Mouse (Mus musculus): ENCODE measurements around the gene Nmral1. TPM values are rescaled to one million over a fixed set of nuclear protein-coding genes. Genes with fewer than 3 reads are reported as not detected.

The Nmral1 gene
- total and polyA plus RNA-seq, 3 experiments, result 54.6 to 60.4 TPM; not detected in 1

DNA sequence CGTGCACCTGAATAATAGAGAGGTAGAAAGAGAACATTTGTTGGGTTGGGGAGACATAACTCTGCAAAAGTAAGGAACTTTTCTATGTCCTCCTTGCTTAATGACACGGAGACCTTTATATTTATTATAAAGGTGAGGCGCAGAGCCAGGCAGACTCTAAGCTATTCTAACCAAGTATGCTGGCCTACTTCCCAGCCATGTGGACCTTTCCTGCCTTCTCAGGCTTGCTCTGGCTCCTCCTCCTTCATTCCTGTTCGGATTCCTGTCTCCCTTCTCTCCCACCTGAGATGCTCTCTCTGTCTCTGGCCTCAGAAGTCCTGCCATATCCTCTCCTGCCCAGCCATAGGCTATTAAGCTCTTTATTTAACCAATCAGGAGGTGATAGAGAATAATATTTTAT is 6.1 kb upstream of the Nmral1 start:
- Histone ChIP-seq H3K36me3 (ENCODE audit: control insufficient read depth in 1 of 2, insufficient read depth in 2 of 2, low read length in 2 of 2) (peaks cover 0 to 27% of the 10 kb centered on the region in 2 experiments; a peak in 2 of 4 replicates), H3K27ac (ENCODE audit: control insufficient read depth, low read depth, low read length) (no peak overlapping the region), H3K9me3 (replicated peaks; ENCODE audit: insufficient read depth, low read length) (no peaks in the 10 kb centered on the region), H3K4me1 (ENCODE audit: control insufficient read depth in 1 of 2, insufficient read depth in 2 of 2, low read length in 2 of 2) (peaks cover 7 to 18% of the 10 kb centered on the region in 2 experiments), H3K4me3 (ENCODE audit: control insufficient read depth in 1 of 2, insufficient read depth in 1 of 2, low read depth in 2 of 2, low read length in 2 of 2) (no peak overlapping the region), H3K27me3 (ENCODE audit: control insufficient read depth in 1 of 2, insufficient read depth in 2 of 2, low read length in 2 of 2) (no peaks in the 10 kb centered on the region), H3K9ac (ENCODE audit: control insufficient read depth, low read depth, low read length, poor library complexity, severe bottlenecking) (no peak overlapping the region; the same call in 1 of the 2 replicates), H3K79me2 (ENCODE audit: control insufficient read depth, insufficient read depth, low read length, poor library complexity) (peaks cover 23% of the 10 kb centered on the region)
- no peak for DNase-seq (ENCODE audit: low read depth, low spot score)
- TF ChIP-seq HCFC1 (IDR thresholded peaks at IDR 0.05; ENCODE audit: low read depth, low read length), result no peak
- TF ChIP-seq EP300 (IDR thresholded peaks at IDR 0.05; ENCODE audit: low read depth in 1 of 2, low read length in 2 of 2), result no peak
- TF ChIP-seq GATA1 (IDR thresholded peaks at IDR 0.05; ENCODE audit: low read depth, low read length), result no peak
- TF ChIP-seq MAZ (IDR thresholded peaks at IDR 0.05; ENCODE audit: low read depth, low read length), result no peak
- no peak for TF ChIP-seq MYB (IDR thresholded peaks at IDR 0.05; ENCODE audit: low read depth, low read length)
- TF ChIP-seq USF1 (IDR thresholded peaks at IDR 0.05; ENCODE audit: low read depth, low read length), result no peak
- TF ChIP-seq RAD21 (IDR thresholded peaks at IDR 0.05; ENCODE audit: low read depth, low read length), result no peak
- TF ChIP-seq ETS1 (IDR thresholded peaks at IDR 0.05; ENCODE audit: low read depth, low read length), result no peak
- TF ChIP-seq BHLHE40 (IDR thresholded peaks at IDR 0.05; ENCODE audit: borderline replicate concordance, low read depth, low read length), result no peak
- no peak for TF ChIP-seq ZMIZ1 (IDR thresholded peaks at IDR 0.05; ENCODE audit: low read depth, low read length)
- TF ChIP-seq MAFK (IDR thresholded peaks at IDR 0.05; ENCODE audit: borderline replicate concordance, low read depth, low read length), result no peak
- TF ChIP-seq MAX (IDR thresholded peaks at IDR 0.05; ENCODE audit: low read length), result no peak
- no peak for TF ChIP-seq TCF12 (IDR thresholded peaks at IDR 0.05; ENCODE audit: low read depth, low read length)
- no peak for TF ChIP-seq JUND (IDR thresholded peaks at IDR 0.05; ENCODE audit: low read depth, low read length)
- no peak for TF ChIP-seq ZNF384 (IDR thresholded peaks at IDR 0.05; ENCODE audit: low read depth, low read length)
- no peak for TF ChIP-seq ZC3H11A (IDR thresholded peaks at IDR 0.05; ENCODE audit: low read depth, low read length)

DNA sequence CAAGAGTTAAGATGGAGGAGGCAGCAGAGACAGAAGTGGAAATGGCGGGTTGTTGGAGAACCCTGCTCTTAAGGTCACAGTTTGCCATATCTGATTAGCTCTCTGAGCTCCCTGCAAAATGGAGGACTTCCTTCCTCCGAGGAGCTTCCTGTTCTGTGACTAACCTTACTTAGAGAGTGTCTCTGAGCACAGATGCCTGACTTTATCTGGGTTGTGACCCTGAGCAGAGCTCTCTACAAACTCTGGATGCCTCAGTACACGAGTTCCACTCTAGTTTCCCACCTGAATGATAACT is 3.7 kb upstream of the Nmral1 start:
- peaks cover 0 to 23% of the 10 kb centered on the region in 2 experiments; a peak in 2 of 4 replicates for H3K36me3 ChIP-seq (ENCODE audit: control insufficient read depth in 1 of 2, insufficient read depth in 2 of 2, low read length in 2 of 2)
- H3K9ac ChIP-seq (ENCODE audit: control insufficient read depth, low read depth, low read length, poor library complexity, severe bottlenecking), result peak overlapping the region; percentile 31
- peaks cover 8 to 13% of the 10 kb centered on the region in 2 experiments for H3K4me1 ChIP-seq (ENCODE audit: control insufficient read depth in 1 of 2, insufficient read depth in 2 of 2, low read length in 2 of 2)
- H3K27me3 ChIP-seq (ENCODE audit: control insufficient read depth in 1 of 2, insufficient read depth in 2 of 2, low read length in 2 of 2), result no peaks in the 10 kb centered on the region
- peak overlapping the region; percentile 32 to 54 for H3K4me3 ChIP-seq (ENCODE audit: control insufficient read depth in 1 of 2, insufficient read depth in 1 of 2, low read depth in 2 of 2, low read length in 2 of 2)
- no peaks in the 10 kb centered on the region for H3K9me3 ChIP-seq (replicated peaks; ENCODE audit: insufficient read depth, low read length)
- H3K79me2 ChIP-seq (ENCODE audit: control insufficient read depth, insufficient read depth, low read length, poor library complexity), result peaks cover 20% of the 10 kb centered on the region
- H3K27ac ChIP-seq (ENCODE audit: control insufficient read depth, low read depth, low read length), result peak overlapping the region; percentile 81
- DNase-seq (ENCODE audit: low read depth, low spot score), result peak; percentile 82
- no peak for TF ChIP-seq USF1 (IDR thresholded peaks at IDR 0.05; ENCODE audit: low read depth, low read length)
- no peak for TF ChIP-seq E2F4 (IDR thresholded peaks at IDR 0.05; ENCODE audit: borderline replicate concordance, low read depth, low read length)
- TF ChIP-seq BHLHE40 (IDR thresholded peaks at IDR 0.05; ENCODE audit: borderline replicate concordance, low read depth, low read length), result 0 out of 2 replicates have a peak, but pooled peaks have one; percentile 22
- peak; percentile 9; the same call in 1 of the 2 replicates for TF ChIP-seq TAL1 (IDR thresholded peaks at IDR 0.05; ENCODE audit: low read length)
- no peak; the same call in 1 of the 2 replicates for TF ChIP-seq NELFE (IDR thresholded peaks at IDR 0.05; ENCODE audit: low read depth, low read length)
- no peak for TF ChIP-seq RAD21 (IDR thresholded peaks at IDR 0.05; ENCODE audit: low read depth, low read length)
- TF ChIP-seq POLR2A (IDR thresholded peaks at IDR 0.05; ENCODE audit: control insufficient read depth in 1 of 2, insufficient read depth in 1 of 2, low read depth in 1 of 2, low read length in 2 of 2, poor library complexity in 1 of 2), result peak in 1 of 2 experiments; percentile 68; a peak in 2 of 4 replicates
- 0 out of 2 replicates have a peak, but pooled peaks have one; percentile 7 for TF ChIP-seq RCOR1 (IDR thresholded peaks at IDR 0.05; ENCODE audit: low read depth, low read length)
- peak; percentile 13; the same call in 1 of the 2 replicates for TF ChIP-seq ZC3H11A (IDR thresholded peaks at IDR 0.05; ENCODE audit: low read depth, low read length)
- no peak for TF ChIP-seq MEF2A (IDR thresholded peaks at IDR 0.05; ENCODE audit: extremely low read depth, insufficient replicate concordance, low read depth, low read length, poor library complexity, severe bottlenecking)
- TF ChIP-seq CTCF (IDR thresholded peaks at IDR 0.05 in 2 of 3, conservative IDR thresholded peaks at IDR 0.05 in 1 of 3; ENCODE audit: control insufficient read depth in 1 of 3, insufficient read depth in 1 of 3, low read depth in 2 of 3, low read length in 3 of 3, poor library complexity in 1 of 3, severe bottlenecking in 1 of 3), result no peak
- TF ChIP-seq MYC (IDR thresholded peaks at IDR 0.05; ENCODE audit: low read depth, low read length), result 0 out of 2 replicates have a peak, but pooled peaks have one; percentile 14
- no peak; the same call in 1 of the 2 replicates for TF ChIP-seq MXI1 (IDR thresholded peaks at IDR 0.05; ENCODE audit: low read depth, low read length)
- no peak for TF ChIP-seq ETS1 (IDR thresholded peaks at IDR 0.05; ENCODE audit: low read depth, low read length)
- no peak for TF ChIP-seq MYB (IDR thresholded peaks at IDR 0.05; ENCODE audit: low read depth, low read length)
- TF ChIP-seq KAT2A (conservative IDR thresholded peaks at IDR 0.05; ENCODE audit: low read depth, low read length), result no peak
- TF ChIP-seq ZNF384 (IDR thresholded peaks at IDR 0.05; ENCODE audit: low read depth, low read length), result no peak
- no peak; the same call in none of the 2 replicates for TF ChIP-seq HCFC1 (IDR thresholded peaks at IDR 0.05; ENCODE audit: low read depth, low read length)
- TF ChIP-seq MAZ (IDR thresholded peaks at IDR 0.05; ENCODE audit: low read depth, low read length), result no peak
- TF ChIP-seq GATA1 (IDR thresholded peaks at IDR 0.05; ENCODE audit: low read depth, low read length), result peak; percentile 75
- TF ChIP-seq UBTF (IDR thresholded peaks at IDR 0.05; ENCODE audit: borderline replicate concordance, insufficient read depth, low read depth, low read length), result no peak
- peak; percentile 28; the same call in 1 of the 2 replicates for TF ChIP-seq ZMIZ1 (IDR thresholded peaks at IDR 0.05; ENCODE audit: low read depth, low read length)
- TF ChIP-seq CHD1 (IDR thresholded peaks at IDR 0.05; ENCODE audit: low read depth, low read length), result no peak
- TF ChIP-seq USF2 (IDR thresholded peaks at IDR 0.05; ENCODE audit: borderline replicate concordance in 1 of 2, insufficient read depth in 1 of 2, low read depth in 1 of 2, low read length in 2 of 2), result no peak
